Mouse (Mus musculus) spleen, postnatal 10 days (tissue): ENCODE results near the gene Zpbp2.

Experiments used
- DNase-seq, 2 experiments: peaks; one replicate each; pipeline ENCODE4 v3.0.0; 2021 to 2022; ENCODE audit warnings: low spot score in 2 of 2

The Zpbp2 gene

DNA sequence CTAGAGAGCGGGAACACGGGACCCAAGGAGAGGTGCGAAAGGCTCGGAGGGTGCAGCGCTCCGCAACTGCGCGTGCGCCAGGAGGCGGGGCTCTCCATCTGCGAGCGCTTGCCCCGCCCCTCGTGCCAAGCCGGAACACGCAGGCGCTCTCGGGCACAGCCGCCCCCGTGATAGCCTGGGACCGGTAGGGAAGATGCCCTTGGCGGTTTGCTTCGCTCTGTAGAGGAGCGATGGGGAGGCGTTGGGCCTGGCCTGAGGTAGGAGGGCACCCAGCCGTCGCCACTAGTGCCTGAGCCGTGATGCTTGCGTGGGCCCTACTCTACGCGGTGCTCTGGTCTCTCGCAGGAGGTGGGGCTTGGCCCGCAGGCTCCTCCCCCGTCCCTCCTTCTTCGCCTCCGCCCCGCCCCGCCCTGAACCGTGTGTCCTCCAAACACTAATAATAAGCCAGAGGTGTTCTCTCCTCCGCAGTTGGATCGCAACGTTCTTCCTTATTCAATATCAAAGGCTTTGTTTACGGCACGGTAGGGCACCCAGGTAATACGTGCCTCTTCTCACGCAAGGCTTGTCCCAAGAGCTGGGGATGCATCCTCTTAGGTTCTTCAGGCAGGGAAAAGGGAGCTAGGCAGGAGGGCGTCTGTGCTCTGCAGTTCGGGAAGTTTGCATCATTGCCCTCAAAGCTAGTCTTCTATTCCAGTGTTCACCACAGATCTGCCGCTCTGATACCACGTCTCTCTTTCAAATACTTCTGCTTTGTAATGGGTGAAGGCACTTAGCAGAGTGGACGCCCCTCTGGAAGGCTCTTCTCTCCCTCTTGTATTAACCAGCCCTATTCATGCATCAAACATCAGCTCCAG, at the start of gene Zpbp2:
Gene Zpbp2, plus strand, starts transcription at position 123 of the 854 bp plus-strand sequence.
- peak; percentile 96 for DNase-seq

- no peak for DNase-seq
These were observed 46.0 kb upstream of the Zpbp2 start for GRCm38 (mm10) chr11:98504926-98505325.

- no peak for DNase-seq
These were observed 41.5 kb upstream of the Zpbp2 start for GRCm38 (mm10) chr11:98509434-98509833.

- DNase-seq = no peak
These were observed 40.8 kb upstream of the Zpbp2 start for GRCm38 (mm10) chr11:98510125-98510524.

DNA sequence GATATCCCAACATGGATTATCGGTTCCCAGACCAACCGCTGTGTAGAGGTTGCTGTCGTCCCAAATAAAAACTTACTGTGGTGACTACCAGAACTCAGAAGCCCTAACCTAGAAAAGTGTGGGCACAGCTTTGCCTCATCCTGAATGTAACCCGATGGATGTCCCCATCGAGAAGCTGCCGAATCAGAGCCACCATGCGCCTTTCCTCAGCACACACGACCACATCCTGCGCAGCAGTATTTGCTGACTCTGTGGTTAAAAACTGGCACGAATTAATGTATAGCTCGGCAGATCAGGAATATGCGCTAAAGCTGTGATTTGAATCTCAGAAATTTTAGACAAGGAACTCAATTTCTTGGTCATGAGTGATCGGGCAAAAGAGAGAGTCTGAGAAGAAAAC, 38.0 kb upstream of the Zpbp2 start:
- DNase-seq = no peak

DNA sequence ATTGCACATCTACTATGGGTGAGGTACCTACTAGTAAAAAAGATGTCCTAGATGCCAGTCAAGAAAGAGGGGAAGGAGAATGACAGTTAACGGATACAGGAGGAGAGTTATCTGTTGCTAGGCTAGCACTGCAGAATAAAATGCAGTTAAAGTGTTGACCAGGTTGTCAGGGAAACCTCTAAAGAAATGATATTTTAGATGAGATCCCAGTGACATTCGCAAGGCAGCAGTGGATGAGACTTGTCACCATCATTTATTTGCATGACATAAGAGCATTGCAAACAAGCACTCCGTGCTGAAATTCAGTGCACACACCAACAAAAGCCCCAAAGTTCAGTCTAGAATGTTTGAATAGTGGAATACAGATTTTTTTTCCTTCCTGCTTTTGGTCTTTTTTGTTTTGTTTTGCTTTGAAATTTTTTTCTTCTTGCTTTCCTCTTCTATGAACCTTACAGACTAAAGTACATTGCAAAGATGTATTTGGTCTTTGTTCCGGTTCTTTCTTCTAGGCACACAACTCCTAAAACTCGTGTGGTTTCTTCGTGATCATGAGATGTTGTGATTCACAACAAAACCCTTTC, 37.5 kb upstream of the Zpbp2 start:
- DNase-seq = no peak

GRCm38 (mm10) chr11:98520468-98520867, 30.4 kb upstream of the Zpbp2 start:
- no peak for DNase-seq

DNA sequence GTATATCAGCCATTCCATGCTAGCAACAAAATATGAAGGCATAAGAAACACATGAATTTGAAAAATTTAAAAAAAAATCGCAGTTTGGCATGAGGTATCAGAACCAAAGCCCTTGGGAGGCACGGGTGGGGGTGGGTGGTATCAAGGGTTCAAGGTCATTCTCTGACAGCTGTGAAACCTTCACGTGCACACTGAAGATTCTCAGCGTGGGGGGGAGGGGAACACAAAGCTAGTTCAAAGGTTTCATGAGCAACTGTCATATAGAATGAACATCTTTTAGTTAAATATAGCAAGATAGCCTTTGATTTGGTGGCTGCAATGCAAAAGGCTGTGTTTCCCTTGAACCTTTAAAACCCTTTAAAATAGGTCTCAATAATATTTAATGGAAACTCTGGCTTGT, 25.8 kb upstream of the Zpbp2 start:
- DNase-seq = no peak

GRCm38 (mm10) chr11:98526824-98527461, 24.0 kb upstream of the Zpbp2 start:
- DNase-seq = no peak

- no peak for DNase-seq
These were observed 13.3 kb upstream of the Zpbp2 start for GRCm38 (mm10) chr11:98537480-98538034.

DNA sequence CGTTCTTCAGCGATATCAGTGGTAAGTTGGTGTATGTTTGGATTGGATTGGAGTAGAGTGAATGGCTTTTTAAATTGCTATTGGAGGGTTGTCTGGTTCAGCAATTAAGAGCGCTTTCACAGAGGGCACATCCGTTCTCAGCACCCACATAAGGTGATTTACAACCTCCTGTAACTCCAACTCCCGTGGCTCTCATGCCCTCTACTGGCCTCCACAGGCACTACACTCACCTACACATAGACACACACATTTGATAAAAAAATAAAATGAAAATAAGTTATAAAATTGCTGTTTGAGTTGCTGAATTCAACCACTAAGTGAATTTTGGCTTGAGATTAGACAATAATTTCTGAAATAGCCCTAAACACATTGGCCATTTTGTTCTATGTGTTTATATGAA, 10.6 kb upstream of the Zpbp2 start:
- peak in 1 of 2 experiments; percentile 45 for DNase-seq

DNA sequence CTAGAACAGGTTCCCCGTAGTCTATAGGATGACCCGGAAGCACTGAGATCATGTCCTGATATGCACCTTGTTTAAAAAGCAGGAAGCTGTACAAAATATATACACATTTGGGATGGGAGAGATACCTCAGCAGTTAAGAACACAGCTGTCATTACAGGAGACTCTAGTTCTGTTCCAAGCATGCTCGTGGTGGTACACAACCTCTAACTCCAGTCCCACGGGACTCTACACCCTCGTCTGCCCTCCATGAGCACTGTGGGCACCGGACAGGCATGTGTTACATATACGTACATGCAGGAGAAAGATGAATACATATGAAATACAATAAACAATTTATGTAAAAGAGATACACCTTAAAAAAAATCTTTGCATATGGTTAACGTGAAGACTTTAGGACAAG, 8.3 kb upstream of the Zpbp2 start:
- no peak for DNase-seq

- no peak for DNase-seq
These were observed 7.5 kb upstream of the Zpbp2 start for GRCm38 (mm10) chr11:98543414-98543813.

- no peak for DNase-seq
These were observed 5.8 kb upstream of the Zpbp2 start for GRCm38 (mm10) chr11:98544890-98545677.

- peak; percentile 47 to 70 for DNase-seq
These were observed 5.1 kb upstream of the Zpbp2 start, which contains the start of gene Ikzf3 for GRCm38 (mm10) chr11:98545711-98546231. Gene Ikzf3, minus strand, starts transcription at chr11:98546031.

GRCm38 (mm10) chr11:98546529-98547307, 4.2 kb upstream of the Zpbp2 start:
- DNase-seq = no peak

GRCm38 (mm10) chr11:98547308-98547693, 3.6 kb upstream of the Zpbp2 start:
- no peak for DNase-seq

DNA sequence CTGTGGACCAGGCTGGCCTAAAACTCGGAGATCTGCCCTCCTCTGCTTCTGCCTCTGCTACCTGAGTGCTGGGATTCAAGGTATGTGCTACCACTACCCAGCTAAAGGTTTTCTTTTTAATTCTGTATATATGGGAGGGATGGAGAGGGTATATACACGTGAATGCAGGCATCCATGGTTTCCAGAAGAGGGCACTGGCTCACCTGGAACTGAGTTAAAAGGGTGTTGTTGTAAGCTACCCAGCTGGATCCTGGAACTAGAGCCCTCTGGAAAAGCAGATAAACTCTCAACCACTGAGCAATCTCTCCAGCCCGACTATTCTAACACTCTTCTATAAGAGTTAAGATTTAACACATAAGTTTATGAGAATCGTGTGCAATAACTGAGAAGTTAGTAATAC, 1.5 kb upstream of the Zpbp2 start:
- no peak for DNase-seq

DNA sequence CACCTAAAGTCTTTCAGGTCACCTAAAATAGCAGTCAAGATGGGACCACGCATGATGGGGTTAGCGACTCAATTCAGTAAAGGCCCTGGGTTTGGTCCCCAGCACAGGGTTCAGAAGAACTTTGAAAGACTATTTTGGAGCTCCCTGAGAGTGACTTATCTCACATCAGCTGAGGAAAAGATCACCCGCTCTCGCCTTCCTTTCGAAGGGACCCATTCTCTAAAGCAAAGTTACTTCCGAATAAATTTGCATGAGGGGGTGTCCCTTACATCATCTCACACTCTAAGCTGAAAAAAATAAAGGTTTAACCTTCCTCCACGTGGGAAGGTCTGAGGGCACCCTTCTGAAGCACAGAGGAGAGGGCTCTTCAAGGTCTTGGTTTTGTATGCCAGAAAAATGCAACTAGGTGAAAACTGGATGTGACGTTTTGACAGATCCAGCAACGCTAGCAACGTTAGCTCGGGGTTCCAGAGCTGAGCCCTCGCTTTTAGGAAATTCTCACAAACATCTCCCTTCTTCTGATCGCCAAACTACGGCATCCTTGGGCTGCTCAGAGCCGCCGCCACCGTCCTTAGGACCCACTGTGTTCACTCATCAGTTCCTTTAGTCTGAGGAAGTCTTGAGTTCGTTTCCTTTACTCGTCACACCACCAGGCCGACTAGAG, 454 bp upstream of the Zpbp2 start:
- peak; percentile 26 to 41 for DNase-seq

GRCm38 (mm10) chr11:98553966-98554365, 3.1 kb downstream of the Zpbp2 start:
- DNase-seq = no peak
